Mouse (Mus musculus): ENCODE data around the gene E2f4.
A peak's percentile ranks its signal among the peaks of the same experiment; 100 is the strongest.

The E2f4 gene

GRCm38 (mm10) chr8:105312891-105313481 lies 15.5 kb downstream of the E2f4 start:
- no peak for DNase-seq (ENCODE audit: extremely low read depth, insufficient read length, low spot score)

- no peak for DNase-seq (ENCODE audit: extremely low read depth, insufficient read length, low spot score)
Observed at GRCm38 (mm10) chr8:105313622-105314402, 16.3 kb downstream of the E2f4 start.

GRCm38 (mm10) chr8:105315073-105315769 lies 17.8 kb downstream of the E2f4 start:
- no peak for DNase-seq (ENCODE audit: extremely low read depth, insufficient read length, low spot score)

- no peak for DNase-seq (ENCODE audit: extremely low read depth, insufficient read length, low spot score)
Observed at GRCm38 (mm10) chr8:105317941-105318340, 20.5 kb downstream of the E2f4 start.

GRCm38 (mm10) chr8:105318662-105319190 lies 21.3 kb downstream of the E2f4 start:
- no peak for DNase-seq (ENCODE audit: extremely low read depth, insufficient read length, low spot score)

GRCm38 (mm10) chr8:105323183-105323582 lies 25.7 kb downstream of the E2f4 start:
- DNase-seq (ENCODE audit: extremely low read depth, insufficient read length, low spot score): no peak

GRCm38 (mm10) chr8:105325641-105326093 lies 28.2 kb downstream of the E2f4 start:
- DNase-seq (ENCODE audit: extremely low read depth, insufficient read length, low spot score): no peak

- DNase-seq (ENCODE audit: extremely low read depth, insufficient read length, low spot score): peak; percentile 90
Observed at GRCm38 (mm10) chr8:105326141-105326672, 28.7 kb downstream of the E2f4 start, which contains the start of the genes Lrrc29 and Tmem208. TSS of gene Lrrc29 (minus strand) at chr8:105326278. TSS of gene Tmem208 (plus strand) at chr8:105326354.

- DNase-seq (ENCODE audit: extremely low read depth, insufficient read length, low spot score): no peak
Observed at GRCm38 (mm10) chr8:105326968-105327367, 29.5 kb downstream of the E2f4 start.

GRCm38 (mm10) chr8:105330325-105330724 lies 32.9 kb downstream of the E2f4 start:
- no peak for DNase-seq (ENCODE audit: extremely low read depth, insufficient read length, low spot score)

- DNase-seq (ENCODE audit: extremely low read depth, insufficient read length, low spot score): no peak
Observed at GRCm38 (mm10) chr8:105331469-105331868, 34.0 kb downstream of the E2f4 start.

- no peak for DNase-seq (ENCODE audit: extremely low read depth, insufficient read length, low spot score)
Observed at GRCm38 (mm10) chr8:105331931-105332330, 34.5 kb downstream of the E2f4 start.

GRCm38 (mm10) chr8:105332523-105332922 lies 35.1 kb downstream of the E2f4 start:
- no peak for DNase-seq (ENCODE audit: extremely low read depth, insufficient read length, low spot score)

GRCm38 (mm10) chr8:105336373-105337130 lies 39.1 kb downstream of the E2f4 start:
- no peak for DNase-seq (ENCODE audit: extremely low read depth, insufficient read length, low spot score)

- DNase-seq (ENCODE audit: extremely low read depth, insufficient read length, low spot score): no peak
Observed at GRCm38 (mm10) chr8:105338992-105339391, 41.5 kb downstream of the E2f4 start.

GRCm38 (mm10) chr8:105339886-105340635 lies 42.6 kb downstream of the E2f4 start:
- DNase-seq (ENCODE audit: extremely low read depth, insufficient read length, low spot score): no peak

- DNase-seq (ENCODE audit: extremely low read depth, insufficient read length, low spot score): no peak
Observed at GRCm38 (mm10) chr8:105341399-105341798, 43.9 kb downstream of the E2f4 start.

- no peak for DNase-seq (ENCODE audit: extremely low read depth, insufficient read length, low spot score)
Observed at GRCm38 (mm10) chr8:105342768-105343167, 45.3 kb downstream of the E2f4 start.

- no peak for DNase-seq (ENCODE audit: extremely low read depth, insufficient read length, low spot score)
Observed at GRCm38 (mm10) chr8:105343791-105344574, 46.5 kb downstream of the E2f4 start.

Data from 3134 (cell line).